Mouse (Mus musculus): Measurements from ENCODE around the gene Gstk1. TPM values are rescaled to one million over a fixed set of nuclear protein-coding genes. Genes with fewer than 3 reads are reported as not detected.

The Gstk1 gene
- polyA plus RNA-seq, 1 experiment from 2014 or later = 11.6 TPM

- under 1% methylated on average over 50 of the region's 51 CpGs for WGBS
- Histone ChIP-seq H3K9me3 (ENCODE audit: control insufficient read depth, low read length) (no peaks in the 10 kb centered on the region), H3K36me3 (replicated peaks; ENCODE audit: control insufficient read depth, insufficient read depth) (peaks cover 26% of the 10 kb centered on the region), H3K27me3 (ENCODE audit: control insufficient read depth, insufficient read depth, low read length) (no peaks in the 10 kb centered on the region), H3K4me3 (replicated peaks; ENCODE audit: low read length) (peak within 1 kb of the TSS; percentile 73), H3K4me1 (replicated peaks; ENCODE audit: control insufficient read depth, insufficient read depth, low read length) (peaks cover 16% of the 10 kb centered on the region), H3K27ac (peak within 1 kb of the TSS; percentile 89), H3K4me2 (replicated peaks) (peak within 1 kb of the TSS; percentile 85), H3K9ac (peak within 1 kb of the TSS; percentile 85)
- DNase-seq (ENCODE audit: low spot score) (peak; percentile 99), ATAC-seq (ENCODE audit: low FRiP score) (peak; percentile 100)
Measured at GRCm38 (mm10) chr6:42264626-42265312, 19.0 kb downstream of the Gstk1 start, which contains the start of gene Casp2. Gene Casp2 (plus strand): TSS chr6:42264985.

- under 1% methylated on average over 21 of the region's 21 CpGs for WGBS
Measured at GRCm38 (mm10) chr6:42265391-42266330, 19.9 kb downstream of the Gstk1 start.

GRCm38 (mm10) chr6:42270817-42271216 is 25.1 kb downstream of the Gstk1 start:
- ATAC-seq (ENCODE audit: low FRiP score) (no peak), DNase-seq (ENCODE audit: low spot score) (no peak)
- Histone ChIP-seq H3K27ac (no peak overlapping the region), H3K4me2 (replicated peaks) (no peak overlapping the region), H3K9me3 (ENCODE audit: control insufficient read depth, low read length) (no peaks in the 10 kb centered on the region), H3K9ac (no peak overlapping the region), H3K4me3 (replicated peaks; ENCODE audit: low read length) (no peak overlapping the region), H3K4me1 (replicated peaks; ENCODE audit: control insufficient read depth, insufficient read depth, low read length) (peaks cover 15% of the 10 kb centered on the region), H3K27me3 (ENCODE audit: control insufficient read depth, insufficient read depth, low read length) (no peaks in the 10 kb centered on the region), H3K36me3 (replicated peaks; ENCODE audit: control insufficient read depth, insufficient read depth) (peaks cover 81% of the 10 kb centered on the region)

More at GRCm38 (mm10) chr6:42265391-42266330, 19.9 kb downstream of the Gstk1 start:
- Histone ChIP-seq H3K27ac (peak overlapping the region; percentile 89), H3K27me3 (ENCODE audit: control insufficient read depth, insufficient read depth, low read length) (no peaks in the 10 kb centered on the region), H3K4me2 (replicated peaks) (peak overlapping the region; percentile 85), H3K9me3 (ENCODE audit: control insufficient read depth, low read length) (no peaks in the 10 kb centered on the region), H3K9ac (peak overlapping the region; percentile 85), H3K36me3 (replicated peaks; ENCODE audit: control insufficient read depth, insufficient read depth) (peaks cover 35% of the 10 kb centered on the region), H3K4me3 (replicated peaks; ENCODE audit: low read length) (peak overlapping the region; percentile 73), H3K4me1 (replicated peaks; ENCODE audit: control insufficient read depth, insufficient read depth, low read length) (peaks cover 16% of the 10 kb centered on the region)
- DNase-seq (ENCODE audit: low spot score) (no peak), ATAC-seq (ENCODE audit: low FRiP score) (no peak)

GRCm38 (mm10) chr6:42276151-42276550 is 30.4 kb downstream of the Gstk1 start:
- Histone ChIP-seq H3K9me3 (ENCODE audit: control insufficient read depth, low read length) (no peaks in the 10 kb centered on the region), H3K27ac (no peak overlapping the region), H3K27me3 (ENCODE audit: control insufficient read depth, insufficient read depth, low read length) (no peaks in the 10 kb centered on the region), H3K4me3 (replicated peaks; ENCODE audit: low read length) (no peak overlapping the region), H3K4me2 (replicated peaks) (no peak overlapping the region), H3K36me3 (replicated peaks; ENCODE audit: control insufficient read depth, insufficient read depth) (peaks cover 93% of the 10 kb centered on the region), H3K4me1 (replicated peaks; ENCODE audit: control insufficient read depth, insufficient read depth, low read length) (no peaks in the 10 kb centered on the region), H3K9ac (no peak overlapping the region)
- no peak for ATAC-seq (ENCODE audit: low FRiP score)
- 70% methylated on average over 2 of the region's 2 CpGs for WGBS
- no peak for DNase-seq (ENCODE audit: low spot score)

- H3K9ac ChIP-seq = no peak overlapping the region
- DNase-seq (ENCODE audit: low spot score) (no peak), ATAC-seq (ENCODE audit: low FRiP score) (no peak)
- no peak overlapping the region for H3K27ac ChIP-seq
- WGBS = 83% methylated on average over 5 of the region's 5 CpGs
- H3K27me3 ChIP-seq (ENCODE audit: control insufficient read depth, insufficient read depth, low read length) = no peaks in the 10 kb centered on the region
- H3K4me2 ChIP-seq (replicated peaks) = no peak overlapping the region
- H3K4me1 ChIP-seq (replicated peaks; ENCODE audit: control insufficient read depth, insufficient read depth, low read length) = no peaks in the 10 kb centered on the region
- no peak overlapping the region for H3K4me3 ChIP-seq (replicated peaks; ENCODE audit: low read length)
- H3K36me3 ChIP-seq (replicated peaks; ENCODE audit: control insufficient read depth, insufficient read depth) = peaks cover 90% of the 10 kb centered on the region
- H3K9me3 ChIP-seq (ENCODE audit: control insufficient read depth, low read length) = no peaks in the 10 kb centered on the region
Measured at GRCm38 (mm10) chr6:42282865-42283528, 37.3 kb downstream of the Gstk1 start.

- H3K27me3 ChIP-seq (ENCODE audit: control insufficient read depth, insufficient read depth, low read length) = no peaks in the 10 kb centered on the region
- no peak within 1 kb of the TSS for H3K27ac ChIP-seq
- no peaks in the 10 kb centered on the region for H3K9me3 ChIP-seq (ENCODE audit: control insufficient read depth, low read length)
- H3K36me3 ChIP-seq (replicated peaks; ENCODE audit: control insufficient read depth, insufficient read depth) = peaks cover 74% of the 10 kb centered on the region
- no peak within 1 kb of the TSS for H3K4me3 ChIP-seq (replicated peaks; ENCODE audit: low read length)
- WGBS = 89% methylated on average over 4 of the region's 5 CpGs
- ATAC-seq (ENCODE audit: low FRiP score) = peak; percentile 59; the same call in 1 of the 2 replicates
- H3K4me1 ChIP-seq (replicated peaks; ENCODE audit: control insufficient read depth, insufficient read depth, low read length) = no peaks in the 10 kb centered on the region
- no peak for DNase-seq (ENCODE audit: low spot score)
- no peak within 1 kb of the TSS for H3K9ac ChIP-seq
- no peak within 1 kb of the TSS for H3K4me2 ChIP-seq (replicated peaks)
Measured at GRCm38 (mm10) chr6:42286448-42286847, 40.7 kb downstream of the Gstk1 start, which contains the start of gene Clcn1. Gene Clcn1 (plus strand): TSS chr6:42286685.

- Histone ChIP-seq H3K27me3 (ENCODE audit: control insufficient read depth, insufficient read depth, low read length) (no peaks in the 10 kb centered on the region), H3K4me1 (replicated peaks; ENCODE audit: control insufficient read depth, insufficient read depth, low read length) (no peaks in the 10 kb centered on the region), H3K36me3 (replicated peaks; ENCODE audit: control insufficient read depth, insufficient read depth) (peaks cover 73% of the 10 kb centered on the region), H3K9ac (no peak overlapping the region), H3K4me3 (replicated peaks; ENCODE audit: low read length) (no peak overlapping the region), H3K9me3 (ENCODE audit: control insufficient read depth, low read length) (no peaks in the 10 kb centered on the region), H3K27ac (no peak overlapping the region), H3K4me2 (replicated peaks) (no peak overlapping the region)
- ATAC-seq (ENCODE audit: low FRiP score) = no peak
- no peak for DNase-seq (ENCODE audit: low spot score)
Measured at GRCm38 (mm10) chr6:42287562-42287961, 41.8 kb downstream of the Gstk1 start.

GRCm38 (mm10) chr6:42293327-42293726 is 47.6 kb downstream of the Gstk1 start:
- no peaks in the 10 kb centered on the region for H3K27me3 ChIP-seq (ENCODE audit: control insufficient read depth, insufficient read depth, low read length)
- 93% methylated on average over 6 of the region's 6 CpGs for WGBS
- no peak overlapping the region for H3K4me3 ChIP-seq (replicated peaks; ENCODE audit: low read length)
- no peaks in the 10 kb centered on the region for H3K9me3 ChIP-seq (ENCODE audit: control insufficient read depth, low read length)
- no peak overlapping the region for H3K4me2 ChIP-seq (replicated peaks)
- DNase-seq (ENCODE audit: low spot score) (no peak), ATAC-seq (ENCODE audit: low FRiP score) (no peak)
- no peak overlapping the region for H3K27ac ChIP-seq
- H3K4me1 ChIP-seq (replicated peaks; ENCODE audit: control insufficient read depth, insufficient read depth, low read length) = no peaks in the 10 kb centered on the region
- H3K9ac ChIP-seq = no peak overlapping the region
- H3K36me3 ChIP-seq (replicated peaks; ENCODE audit: control insufficient read depth, insufficient read depth) = peaks cover 74% of the 10 kb centered on the region

GRCm38 (mm10) chr6:42295549-42296094 is 49.9 kb downstream of the Gstk1 start:
- no peak for DNase-seq (ENCODE audit: low spot score)
- no peak for ATAC-seq (ENCODE audit: low FRiP score)
- H3K36me3 ChIP-seq (replicated peaks; ENCODE audit: control insufficient read depth, insufficient read depth) = peaks cover 87% of the 10 kb centered on the region

More at GRCm38 (mm10) chr6:42295549-42296094, 49.9 kb downstream of the Gstk1 start:
- WGBS = 87% methylated on average over 3 of the region's 3 CpGs
- Histone ChIP-seq H3K27ac (no peak overlapping the region), H3K27me3 (ENCODE audit: control insufficient read depth, insufficient read depth, low read length) (no peaks in the 10 kb centered on the region), H3K9me3 (ENCODE audit: control insufficient read depth, low read length) (no peaks in the 10 kb centered on the region), H3K4me3 (replicated peaks; ENCODE audit: low read length) (no peak overlapping the region), H3K9ac (no peak overlapping the region), H3K4me1 (replicated peaks; ENCODE audit: control insufficient read depth, insufficient read depth, low read length) (no peaks in the 10 kb centered on the region), H3K4me2 (replicated peaks) (no peak overlapping the region)
